Mouse (Mus musculus) neural tube, embryonic 12.5 days (tissue): ENCODE measurements around the gene Gstp1. TPM values are rescaled to one million over a fixed set of nuclear protein-coding genes. Genes with fewer than 3 reads are reported as not detected.
A peak's percentile ranks its signal among the peaks of the same experiment; 100 is the strongest.

ENCODE experiments used
- ATAC-seq: fragments of 200-750 bp; cut with Nextera tagmentation; 2 replicates; pipeline ENCODE4 v1.8.0; 2017; ENCODE audit warnings: low read depth, mild to moderate bottlenecking, moderate TSS enrichment, moderate library complexity; ENCODE audit not compliant: low FRiP score
- H3K27ac ChIP-seq: fragments of 300-500 bp; sonication (generic); 2 replicates; pipeline ENCODE4 v1.5.1; 2016
- H3K27me3 ChIP-seq: fragments of 300-500 bp; sonication (generic); replicated peaks from 2 replicates; pipeline ENCODE4 v1.6.1; 2016; ENCODE audit warnings: mild to moderate bottlenecking
- H3K36me3 ChIP-seq: fragments of 300-500 bp; sonication (generic); 2 replicates; pipeline ENCODE4 v1.6.1; 2016; ENCODE audit warnings: mild to moderate bottlenecking
- H3K4me1 ChIP-seq: fragments of 300-500 bp; sonication (generic); 2 replicates; pipeline ENCODE4 v1.6.1; 2016
- H3K4me2 ChIP-seq: fragments of 300-500 bp; sonication (generic); replicated peaks from 2 replicates; pipeline ENCODE4 v1.6.1; 2016; ENCODE audit warnings: mild to moderate bottlenecking
- H3K4me3 ChIP-seq: fragments of 300-500 bp; sonication (generic); 2 replicates; pipeline ENCODE4 v1.5.1; 2016
- H3K9ac ChIP-seq: fragments of 300-500 bp; sonication (generic); 2 replicates; pipeline ENCODE4 v1.6.1; 2016; ENCODE audit warnings: mild to moderate bottlenecking
- H3K9me3 ChIP-seq: fragments of 300-500 bp; sonication (generic); 2 replicates; pipeline ENCODE4 v1.6.1; 2016; ENCODE audit warnings: mild to moderate bottlenecking
- WGBS: fragments of 180-500 bp; shearing (Covaris S2); methylation state at CpG from one replicate; pipeline ENCODE4 v1.1.7; 2016; 5-methylcytosine and 5-hydroxymethylcytosine counted together
- polyA plus RNA-seq: library from polyadenylated mRNA; unstranded; fragments of >200 nt; fragmentation: Nextera tagmentation; extraction: Ambion mirVana; gene quantifications from 2 replicates; pipeline ENCODE4 v1.2.1, GENCODE M21; 2016

Gene Gstp1
- polyA plus RNA-seq, 1 experiment from 2014 or later: 349 TPM

GRCm38 (mm10) chr19:3991966-3992365 lies 45.8 kb downstream of the Gstp1 start:
- Histone ChIP-seq H3K4me1 (0 out of 2 replicates have a peak, but pooled peaks cover 4% of the 10 kb centered on the region), H3K4me3 (no peak overlapping the region), H3K27ac (no peak overlapping the region), H3K27me3 (no peaks in the 10 kb centered on the region), H3K9me3 (no peaks in the 10 kb centered on the region), H3K36me3 (no peaks in the 10 kb centered on the region), H3K9ac (no peak overlapping the region), H3K4me2 (no peak overlapping the region)
- 85% methylated on average over 3 of the region's 3 CpGs for WGBS
- no peak for ATAC-seq

GRCm38 (mm10) chr19:3991562-3991961 lies 46.2 kb downstream of the Gstp1 start:
- no peaks in the 10 kb centered on the region for H3K9me3 ChIP-seq
- 0 out of 2 replicates have a peak, but pooled peaks cover 4% of the 10 kb centered on the region for H3K4me1 ChIP-seq

GRCm38 (mm10) chr19:3990804-3991203 lies 47.0 kb downstream of the Gstp1 start:
- no peak for ATAC-seq
- Histone ChIP-seq H3K4me2 (no peak overlapping the region), H3K9me3 (no peaks in the 10 kb centered on the region), H3K4me1 (peaks cover 8% of the 10 kb centered on the region), H3K4me3 (no peak overlapping the region), H3K27ac (no peak overlapping the region), H3K27me3 (no peaks in the 10 kb centered on the region), H3K9ac (no peak overlapping the region), H3K36me3 (no peaks in the 10 kb centered on the region)
- WGBS: 38% methylated on average over 6 of the region's 6 CpGs

More at GRCm38 (mm10) chr19:3991562-3991961, 46.2 kb downstream of the Gstp1 start:
- H3K36me3 ChIP-seq: no peaks in the 10 kb centered on the region
- H3K4me2 ChIP-seq: no peak overlapping the region
- no peak overlapping the region for H3K4me3 ChIP-seq
- H3K9ac ChIP-seq: no peak overlapping the region
- H3K27ac ChIP-seq: no peak overlapping the region
- WGBS: 95% methylated on average over 3 of the region's 3 CpGs
- ATAC-seq: no peak
- H3K27me3 ChIP-seq: no peaks in the 10 kb centered on the region

- Histone ChIP-seq H3K4me3 (no peak overlapping the region), H3K27ac (no peak overlapping the region), H3K36me3 (no peaks in the 10 kb centered on the region), H3K4me2 (no peak overlapping the region), H3K9ac (no peak overlapping the region), H3K9me3 (no peaks in the 10 kb centered on the region), H3K4me1 (peaks cover 26% of the 10 kb centered on the region), H3K27me3 (no peaks in the 10 kb centered on the region)
- WGBS: 95% methylated on average over 4 of the region's 4 CpGs
- ATAC-seq: no peak
These were observed 49.0 kb downstream of the Gstp1 start for GRCm38 (mm10) chr19:3988750-3989149.

- WGBS: 92% methylated on average over 14 of the region's 14 CpGs
- H3K4me3 ChIP-seq: no peak overlapping the region
- H3K9me3 ChIP-seq: no peaks in the 10 kb centered on the region
- H3K4me1 ChIP-seq: peaks cover 27% of the 10 kb centered on the region
- no peak overlapping the region for H3K4me2 ChIP-seq
- H3K9ac ChIP-seq: no peak overlapping the region
- H3K27ac ChIP-seq: no peak overlapping the region
- no peaks in the 10 kb centered on the region for H3K27me3 ChIP-seq
- no peaks in the 10 kb centered on the region for H3K36me3 ChIP-seq
- no peak for ATAC-seq
These were observed 49.7 kb downstream of the Gstp1 start for GRCm38 (mm10) chr19:3988066-3988465.

GRCm38 (mm10) chr19:3986334-3986733 lies 51.5 kb downstream of the Gstp1 start, which contains the start of gene Acy3:
Gene Acy3 (plus strand): TSS chr19:3986570.
- Histone ChIP-seq H3K4me1 (peaks cover 27% of the 10 kb centered on the region), H3K4me3 (no peak within 1 kb of the TSS), H3K27ac (no peak within 1 kb of the TSS), H3K27me3 (no peaks in the 10 kb centered on the region), H3K9me3 (no peaks in the 10 kb centered on the region), H3K9ac (no peak within 1 kb of the TSS), H3K4me2 (0 out of 2 replicates have a peak within 1 kb of the TSS, but pooled peaks have one; percentile 4), H3K36me3 (no peaks in the 10 kb centered on the region)
- ATAC-seq: peak; percentile 54; the same call in 1 of the 2 replicates
- 12% methylated on average over 8 of the region's 8 CpGs for WGBS

Other genes starting within 250 kb of the Gstp1 start
- gene Chka, start 186.2 kb downstream of the Gstp1 start, polyA plus RNA-seq: 62.7 and 65.2 TPM in 2 replicates
- 19.7 and 22.0 TPM in 2 replicates for gene Tcirg1, start 130.9 kb downstream of the Gstp1 start, polyA plus RNA-seq
- 226 and 234 TPM in 2 replicates for gene Ndufs8, start 125.2 kb downstream of the Gstp1 start, polyA plus RNA-seq
- gene Aldh3b1, start 108.2 kb downstream of the Gstp1 start, polyA plus RNA-seq: 0.84 and 0.87 TPM in 2 replicates
- 8.4 and 11.1 TPM in 2 replicates for gene Unc93b1, start 102.8 kb downstream of the Gstp1 start, polyA plus RNA-seq
- gene Aldh3b3, start 79.3 kb downstream of the Gstp1 start, polyA plus RNA-seq: not detected in 2 replicates
- gene Aldh3b2, start 65.7 kb downstream of the Gstp1 start, polyA plus RNA-seq: 0.65 and 0.68 TPM in 2 replicates
- 2.8 and 3.2 TPM in 2 replicates for gene Acy3, start 51.4 kb downstream of the Gstp1 start, polyA plus RNA-seq
- not detected in 2 replicates for gene Tbx10, start 45.2 kb downstream of the Gstp1 start, polyA plus RNA-seq
- gene Nudt8, start 37.4 kb downstream of the Gstp1 start, polyA plus RNA-seq: 20.6 and 22.8 TPM in 2 replicates
- 4.3 TPM in 2 replicates for gene Gm49405, start 37.4 kb downstream of the Gstp1 start, polyA plus RNA-seq
- 4.5 and 6.0 TPM in 2 replicates for gene Doc2g, start 34.7 kb downstream of the Gstp1 start, polyA plus RNA-seq
- 201 and 209 TPM in 2 replicates for gene Ndufv1, start 25.2 kb downstream of the Gstp1 start, polyA plus RNA-seq
- 1.8 and 2.8 TPM in 2 replicates for gene Gstp2, start 8.0 kb upstream of the Gstp1 start, polyA plus RNA-seq
- not detected in 2 replicates for gene Gstp3, start 21.6 kb upstream of the Gstp1 start, polyA plus RNA-seq
- not detected in 2 replicates for gene Cabp2, start 43.6 kb upstream of the Gstp1 start, polyA plus RNA-seq
- 73.6 and 75.9 TPM in 2 replicates for gene Cdk2ap2, start 59.2 kb upstream of the Gstp1 start, polyA plus RNA-seq
- 26.2 and 27.8 TPM in 2 replicates for gene Pitpnm1, start 62.0 kb upstream of the Gstp1 start, polyA plus RNA-seq
- gene Aip, start 87.9 kb upstream of the Gstp1 start, polyA plus RNA-seq: 67.3 and 69.4 TPM in 2 replicates
- gene Gpr152, start 101.8 kb upstream of the Gstp1 start, polyA plus RNA-seq: not detected in 2 replicates
- 0.13 and 0.19 TPM in 2 replicates for gene Cabp4, start 106.0 kb upstream of the Gstp1 start, polyA plus RNA-seq
- 128 and 131 TPM in 2 replicates for gene Coro1b, start 110.6 kb upstream of the Gstp1 start, polyA plus RNA-seq
- gene Ptprcap, start 115.6 kb upstream of the Gstp1 start, polyA plus RNA-seq: 0.92 and 0.94 TPM in 2 replicates
- 62.3 and 71.7 TPM in 2 replicates for gene Rps6kb2, start 125.4 kb upstream of the Gstp1 start, polyA plus RNA-seq
- gene Carns1, start 137.5 kb upstream of the Gstp1 start, polyA plus RNA-seq: 3.9 and 4.8 TPM in 2 replicates
- 1.1 and 1.4 TPM in 2 replicates for gene Tbc1d10c, start 153.3 kb upstream of the Gstp1 start, polyA plus RNA-seq
- 753 and 767 TPM in 2 replicates for gene Ppp1ca, start 154.1 kb upstream of the Gstp1 start, polyA plus RNA-seq
- 25.9 and 34.0 TPM in 2 replicates for gene Rad9a, start 163.7 kb upstream of the Gstp1 start, polyA plus RNA-seq
- 0.87 and 0.95 TPM in 2 replicates for gene Clcf1, start 176.3 kb upstream of the Gstp1 start, polyA plus RNA-seq
- gene AC109138.7, start 176.4 kb upstream of the Gstp1 start, polyA plus RNA-seq: not detected in 2 replicates
- gene Pold4, start 193.9 kb upstream of the Gstp1 start, polyA plus RNA-seq: 18.7 and 19.8 TPM in 2 replicates
- gene Ssh3, start 231.2 kb upstream of the Gstp1 start, polyA plus RNA-seq: 5.9 and 7.0 TPM in 2 replicates
- gene Ankrd13d, start 245.2 kb upstream of the Gstp1 start, polyA plus RNA-seq: 18.5 and 19.0 TPM in 2 replicates